Mouse (Mus musculus) mouse embryonic stem cell (cell line): ENCODE results near the gene Tmprss11d.
"Not testable (repeated sequence)": the region's sequence is repeated elsewhere in the genome, so short reads cannot be mapped to it uniquely, and the experiment has no call there.

ENCODE experiments used
- in situ Hi-C, 2 experiments: fragments of 300-500 bp; cut with MboI; formaldehyde crosslinking; loops; 1 replicate in 1 of 2; 3 replicates in 1 of 2; pipeline ENCODE4 v1.14.3; 2019 to 2020; ENCODE audit warnings: low sequenced_read_pairs in 2 of 2, low pct_unique_long_range_greater_than_20kb in 1 of 2, mixed read lengths in 1 of 2; ENCODE audit not compliant: unreplicated experiment in 1 of 2

Gene Tmprss11d

GRCm38 (mm10) chr5:86373320-86373719 lies at the start of gene Tmprss11d:
Gene Tmprss11d, minus strand, starts transcription at chr5:86373420.
- in situ Hi-C loops: no loop called here

GRCm38 (mm10) chr5:86421323-86422028 lies 48.3 kb upstream of the Tmprss11d start:
- in situ Hi-C loops: loop anchor here (10.0 to 25.0 kb wide), 2 partner anchors 227 to 391 kb away; partner anchors contain the start of genes Gnrhr (in 2 of the 2) and Ythdc1 (in 1 of the 2)

- in situ Hi-C loops: loop anchor here (10.0 to 25.0 kb wide), 2 partner anchors 65 to 393 kb away; partner anchors contain the start of gene Ythdc1 (in 1 of the 2)
Measured at GRCm38 (mm10) chr5:86419494-86419893, 46.3 kb upstream of the Tmprss11d start.

- in situ Hi-C loops: loop anchor here (10.0 to 25.0 kb wide), 2 partner anchors 59 to 398 kb away; partner anchors contain the start of gene Ythdc1 (in 1 of the 2)
Measured at GRCm38 (mm10) chr5:86414280-86414679, 41.1 kb upstream of the Tmprss11d start.

- in situ Hi-C loops: loop anchor here (10.0 to 25.0 kb wide), 2 partner anchors 56 to 401 kb away; partner anchors contain the start of gene Ythdc1 (in 1 of the 2)
Measured at GRCm38 (mm10) chr5:86410815-86411214, 37.6 kb upstream of the Tmprss11d start.

GRCm38 (mm10) chr5:86407941-86408340 lies 34.7 kb upstream of the Tmprss11d start:
- in situ Hi-C loops: loop anchor here in 1 of 2 experiments (25.0 kb wide), 1 partner anchor 404 kb away; the partner anchor contains the start of gene Ythdc1

- in situ Hi-C loops: loop anchor here in 1 of 2 experiments (25.0 kb wide), 1 partner anchor 405 kb away; the partner anchor contains the start of gene Ythdc1
Measured at GRCm38 (mm10) chr5:86407191-86407590, 34.0 kb upstream of the Tmprss11d start.

GRCm38 (mm10) chr5:86359412-86359985 lies 13.7 kb downstream of the Tmprss11d start:
- in situ Hi-C loops: loop anchor here in 1 of 2 experiments (10.0 kb wide), 1 partner anchor 55 kb away; no protein-coding TSS in a partner anchor

GRCm38 (mm10) chr5:86352966-86353365 lies 20.3 kb downstream of the Tmprss11d start:
- in situ Hi-C loops: loop anchor here in 1 of 2 experiments (10.0 kb wide), 1 partner anchor 62 kb away; no protein-coding TSS in a partner anchor

GRCm38 (mm10) chr5:86318018-86318956 lies 54.9 kb downstream of the Tmprss11d start:
- in situ Hi-C loops: not testable (repeated sequence)

- in situ Hi-C loops: no loop called here
Measured at GRCm38 (mm10) chr5:86306116-86306515, 67.1 kb downstream of the Tmprss11d start.

GRCm38 (mm10) chr5:86303877-86304276 lies 69.3 kb downstream of the Tmprss11d start:
- in situ Hi-C loops: no loop called here

GRCm38 (mm10) chr5:86289208-86289607 lies 84.0 kb downstream of the Tmprss11d start, which contains the start of gene Tmprss11c:
Gene Tmprss11c, minus strand, starts transcription at chr5:86289308.
- in situ Hi-C loops: no loop called here
